Mouse (Mus musculus) spleen, adult 2 months (tissue): ENCODE data around the gene Trim80.

Experiments
- CTCF ChIP-seq: fragments of 200-500 bp; IDR thresholded peaks from 2 replicates; pipeline ENCODE4 v1.5.1; 2011; ENCODE audit warnings: mild to moderate bottlenecking, inconsistent platforms; ENCODE audit not compliant: insufficient read depth, insufficient read length, insufficient replicate concordance; ENCODE audit errors: extremely low read depth
- POLR2A ChIP-seq: fragments of 200-500 bp; IDR thresholded peaks from 2 replicates; pipeline ENCODE4 v1.6.1; 2011; ENCODE audit warnings: low read depth, low read length, inconsistent platforms

DNA sequence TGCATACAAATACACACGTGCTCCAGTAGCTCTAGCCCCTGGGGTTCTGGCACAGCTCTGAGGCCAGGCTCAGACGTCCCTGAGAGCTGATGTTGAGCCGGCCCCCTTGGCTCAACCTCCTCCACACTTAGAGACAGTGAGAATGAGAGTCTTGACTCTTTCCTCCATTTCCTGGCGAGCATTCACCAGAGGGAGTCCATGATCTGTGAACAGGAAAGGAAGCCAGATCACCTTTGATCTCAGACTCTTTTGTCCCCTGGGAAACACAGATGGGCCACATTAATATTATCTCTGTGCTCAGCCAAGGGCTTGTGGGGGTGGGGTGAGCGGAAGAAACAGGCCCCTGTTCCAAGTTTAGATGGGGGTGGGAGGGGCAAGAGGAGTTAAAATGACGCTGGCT, 17.1 kb downstream of the Trim80 start:
- TF ChIP-seq CTCF = no peak
- TF ChIP-seq POLR2A = no peak
